Mouse (Mus musculus) layer of hippocampus, adult 18-20 months (tissue): ENCODE measurements around the gene Gm5478. TPM values are rescaled to one million over a fixed set of nuclear protein-coding genes. Genes with fewer than 3 reads are reported as not detected.
"Not testable (repeated sequence)": the region's sequence is repeated elsewhere in the genome, so short reads cannot be mapped to it uniquely, and the experiment has no call there.

Source experiments
- DNase-seq, 2 experiments: peaks; one replicate each; pipeline ENCODE4 v3.0.0; 2022; ENCODE audit warnings: low spot score in 2 of 2
- long read RNA-seq: library from polyadenylated mRNA; stranded (forward); transcript quantifications from one replicate; pipeline ENCODE4 v2.0.0, GENCODE M21; 2021
- microRNA-seq, 2 experiments: library from miRNA; unstranded; fragments of <30 nt; microRNA quantifications; one replicate each; pipeline ENCODE4 v1.2.0; 2021
- total RNA-seq, 2 experiments: library from RNA; stranded (reverse); gene quantifications; 2 replicates each; pipeline ENCODE4 v1.2.3; 2021

Gene Gm5478
- total RNA-seq, result not detected
- long read RNA-seq, result 0 reads

DNA sequence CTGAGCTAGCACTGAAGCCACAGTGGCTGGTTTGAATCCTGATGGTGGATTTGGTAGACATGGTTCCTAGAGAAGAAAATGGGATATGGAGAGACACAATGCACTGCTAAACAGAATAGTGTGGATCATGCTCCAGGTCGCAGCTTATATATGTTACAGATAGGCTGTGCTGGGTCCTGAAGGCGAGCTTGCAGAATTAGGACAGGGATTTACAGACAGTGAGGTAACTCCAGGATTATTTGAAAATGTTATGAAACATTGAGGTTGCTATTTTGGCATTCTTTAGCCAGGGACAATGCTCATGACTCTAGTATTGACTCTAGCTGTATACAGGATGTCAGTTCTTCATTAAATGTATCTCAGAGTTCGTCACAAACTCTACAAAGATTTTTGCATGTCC is at the start of gene Gm5478:
Gm5478 (minus strand) TSS at position 101 of the 400 bp plus-strand sequence.
- no peak for DNase-seq

DNA sequence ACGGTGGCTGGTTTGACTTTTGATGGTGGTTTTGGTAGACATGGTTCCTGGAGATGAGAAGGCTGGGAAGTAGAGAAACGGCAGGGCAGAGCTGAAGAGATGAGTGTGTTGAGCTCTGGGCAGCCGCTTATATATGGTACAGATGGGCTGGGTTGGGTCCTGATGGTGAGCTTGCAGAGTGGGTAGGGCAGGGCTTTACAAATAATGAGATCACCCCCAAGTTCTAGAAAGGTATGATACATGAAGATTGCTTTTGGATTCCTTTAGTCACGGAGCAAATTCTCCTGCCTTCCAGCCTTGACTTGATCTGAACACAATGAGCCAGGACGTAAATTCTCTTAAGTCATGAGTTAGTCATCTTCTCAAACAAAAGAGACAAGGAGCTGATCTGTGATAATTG is 47.0 kb upstream of the Gm5478 start, which contains the start of gene Krt6a:
Krt6a (minus strand) TSS at position 101 of the 400 bp plus-strand sequence.
- DNase-seq, result no peak

DNA sequence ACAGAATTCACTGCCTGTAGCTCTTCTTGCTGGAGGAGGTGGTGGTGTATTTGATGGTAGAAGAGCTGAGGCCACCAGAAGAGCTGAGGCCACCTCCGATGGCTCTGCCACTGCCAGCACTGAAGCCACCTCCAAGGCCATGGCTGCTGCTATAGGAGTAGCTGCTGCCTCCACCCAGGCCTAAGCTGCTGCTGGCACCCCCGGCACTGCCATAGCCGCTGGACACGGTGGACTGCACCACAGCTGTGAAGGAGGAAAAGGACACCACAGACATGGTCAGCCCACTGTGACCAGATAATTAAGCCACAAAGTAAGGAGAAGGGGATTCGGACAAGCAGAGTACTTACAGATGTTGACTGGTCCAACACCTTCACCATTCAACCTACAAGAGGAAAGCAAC is 43.3 kb upstream of the Gm5478 start:
- DNase-seq, result not testable (repeated sequence)

DNA sequence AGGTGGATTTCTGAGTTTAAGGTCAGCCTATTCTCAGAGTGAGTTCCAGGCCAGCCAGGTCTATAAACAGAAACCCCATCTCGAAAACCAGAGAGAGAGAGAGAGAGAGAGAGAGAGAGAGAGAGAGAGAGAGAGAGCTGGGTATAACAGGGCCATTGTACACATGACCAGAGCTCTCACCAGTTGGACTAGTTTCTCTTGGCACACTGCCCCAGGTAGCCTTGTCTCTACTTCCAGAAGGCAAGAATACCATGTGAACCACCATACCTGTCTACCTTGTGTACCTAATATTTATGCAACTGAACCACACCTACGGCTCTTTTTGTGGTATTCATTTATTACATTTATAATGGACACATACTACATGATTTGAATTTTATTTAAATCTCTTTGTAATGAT is 41.0 kb upstream of the Gm5478 start:
- DNase-seq, result no peak

- no peak for DNase-seq
Measured at GRCm38 (mm10) chr15:101680187-101680586, 33.0 kb upstream of the Gm5478 start, which contains the start of gene Krt6b. Gene Krt6b (minus strand): TSS chr15:101680287.

- no peak for DNase-seq
Measured at GRCm38 (mm10) chr15:101675978-101676377, 28.8 kb upstream of the Gm5478 start.

DNA sequence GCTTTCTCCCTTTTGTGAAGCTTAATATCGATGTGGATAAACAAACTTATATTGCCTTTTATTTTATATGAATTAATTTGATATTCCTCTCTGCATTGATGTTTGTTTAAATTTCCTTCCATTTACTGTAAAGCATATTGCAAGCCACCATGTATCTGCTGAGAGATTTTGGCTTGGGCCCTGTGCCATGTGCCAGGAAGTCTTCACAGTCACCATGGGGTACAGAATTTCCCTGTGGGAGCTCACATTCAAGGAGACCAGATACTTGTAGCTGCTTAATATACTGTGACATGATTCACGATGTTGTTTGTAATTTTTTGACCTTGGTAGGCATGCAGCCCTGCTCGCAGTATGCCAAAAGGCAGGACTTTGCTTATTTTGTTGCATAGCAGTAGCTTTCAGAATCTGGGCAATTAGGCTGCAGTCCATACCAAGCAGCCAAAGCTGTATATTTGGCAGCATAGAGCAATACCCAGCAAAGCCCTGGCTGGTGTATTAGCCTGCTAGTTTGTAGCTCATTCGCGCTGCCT is 5.6 kb upstream of the Gm5478 start:
- DNase-seq, result no peak

DNA sequence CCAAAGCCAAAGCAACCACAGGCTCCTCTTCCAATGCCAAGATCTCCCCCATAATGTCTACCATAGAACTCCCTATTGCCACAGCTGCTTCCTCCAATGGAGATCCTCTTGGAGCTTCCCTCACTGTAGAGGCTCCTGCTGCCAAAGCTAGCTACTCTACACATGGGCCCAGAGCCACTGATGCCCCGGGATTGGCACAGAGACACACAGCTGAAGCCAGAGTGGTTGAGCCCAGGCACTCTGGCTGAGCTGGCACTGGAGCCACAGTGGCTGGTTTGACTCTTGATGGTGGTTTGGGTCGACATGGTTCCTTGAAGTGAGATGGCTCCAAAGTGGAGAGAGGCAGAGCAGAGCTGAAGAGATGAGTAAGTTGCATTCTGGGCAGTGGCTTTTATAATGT is 19.3 kb downstream of the Gm5478 start, which contains the start of gene Gm5414:
Gm5414 (minus strand) TSS at position 305 of the 400 bp plus-strand sequence.
- DNase-seq, result no peak

DNA sequence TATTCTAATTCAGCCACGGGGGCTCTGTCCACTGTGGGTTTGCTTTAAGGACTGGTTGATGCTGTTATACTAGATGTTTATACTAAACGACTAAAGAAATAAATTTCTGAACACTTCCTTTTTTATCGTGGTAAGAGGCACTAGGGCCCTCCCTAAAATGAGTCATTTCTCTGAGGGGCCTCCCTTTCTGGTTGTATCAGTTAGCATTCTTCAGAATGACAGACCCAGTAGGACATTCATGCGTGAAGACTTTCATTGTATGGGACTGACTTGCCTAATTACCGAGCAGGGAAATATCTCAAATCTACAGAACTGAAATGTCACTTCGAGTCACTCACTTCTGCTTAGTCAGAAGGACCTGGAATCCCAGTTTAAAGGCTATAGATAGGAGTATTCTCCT is 48.1 kb downstream of the Gm5478 start:
- DNase-seq, result no peak

Small RNA genes within 50 kb of the gene (microRNA-seq; reads per million reads assigned to microRNA genes)
- gene Gm44342, result 0 reads per million in 2 experiments
- gene Gm44383, result 0 reads per million in 2 experiments
- 0 reads per million in 2 experiments for gene Gm44479

Other genes with a start within 250 kb of the Gm5478 start
- gene Krt7, start 236.3 kb downstream of the Gm5478 start, total RNA-seq, result not detected
- gene Krt87, start 208.6 kb downstream of the Gm5478 start, total RNA-seq, result under 1 TPM; 0.18 to 0.40 TPM
- not detected for gene Krt88, start 199.6 kb downstream of the Gm5478 start, total RNA-seq
- not detected for gene Krt81, start 183.6 kb downstream of the Gm5478 start, total RNA-seq
- gene Krt86, start 173.9 kb downstream of the Gm5478 start, total RNA-seq, result under 1 TPM in 1 of 2 experiments, not detected in 1; 0.15 TPM
- gene Krt83, start 155.9 kb downstream of the Gm5478 start, total RNA-seq, result not detected
- gene Gm49425, start 130.1 kb downstream of the Gm5478 start, total RNA-seq, result not detected
- not detected for gene Krt84, start 114.6 kb downstream of the Gm5478 start, total RNA-seq
- gene Krt82, start 96.7 kb downstream of the Gm5478 start, total RNA-seq, result not detected
- gene Krt90, start 84.4 kb downstream of the Gm5478 start, total RNA-seq, result not detected
- not detected for gene Krt75, start 73.5 kb downstream of the Gm5478 start, total RNA-seq
- gene Gm5414, start 19.2 kb downstream of the Gm5478 start, total RNA-seq, result not detected
- gene Krt6b, start 32.9 kb upstream of the Gm5478 start, total RNA-seq, result not detected
- not detected for gene Krt6a, start 46.9 kb upstream of the Gm5478 start, total RNA-seq
- under 1 TPM; 0.43 to 0.84 TPM for gene Krt5, start 65.5 kb upstream of the Gm5478 start, total RNA-seq
- gene Krt71, start 95.7 kb upstream of the Gm5478 start, total RNA-seq, result not detected
- not detected for gene Krt72, start 139.1 kb upstream of the Gm5478 start, total RNA-seq
- 1 to 10 TPM; 6.3 to 7.8 TPM for gene Krt73, start 155.0 kb upstream of the Gm5478 start, total RNA-seq
- gene Krt2, start 170.8 kb upstream of the Gm5478 start, total RNA-seq, result 10 to 100 TPM in 1 of 2 experiments, 1 to 10 TPM in 1; 7.3 to 10.5 TPM
- 1 to 10 TPM; 2.7 to 4.0 TPM for gene Krt1, start 203.4 kb upstream of the Gm5478 start, total RNA-seq
- gene Krt77, start 222.3 kb upstream of the Gm5478 start, total RNA-seq, result 10 to 100 TPM; 12.5 to 19.0 TPM
- gene Krt76, start 245.5 kb upstream of the Gm5478 start, total RNA-seq, result not detected